Mouse (Mus musculus) forelimb bud, embryonic 11.5 days (tissue): ENCODE measurements around the gene Fstl1.

Source experiments
- DNase-seq: peaks from one replicate; pipeline ENCODE4 v3.0.0-alpha.2; 2012; ENCODE audit warnings: low read depth, low spot score

Gene Fstl1

GRCm38 (mm10) chr16:37823949-37824348 lies 47.3 kb downstream of the Fstl1 start:
- no peak for DNase-seq

DNA sequence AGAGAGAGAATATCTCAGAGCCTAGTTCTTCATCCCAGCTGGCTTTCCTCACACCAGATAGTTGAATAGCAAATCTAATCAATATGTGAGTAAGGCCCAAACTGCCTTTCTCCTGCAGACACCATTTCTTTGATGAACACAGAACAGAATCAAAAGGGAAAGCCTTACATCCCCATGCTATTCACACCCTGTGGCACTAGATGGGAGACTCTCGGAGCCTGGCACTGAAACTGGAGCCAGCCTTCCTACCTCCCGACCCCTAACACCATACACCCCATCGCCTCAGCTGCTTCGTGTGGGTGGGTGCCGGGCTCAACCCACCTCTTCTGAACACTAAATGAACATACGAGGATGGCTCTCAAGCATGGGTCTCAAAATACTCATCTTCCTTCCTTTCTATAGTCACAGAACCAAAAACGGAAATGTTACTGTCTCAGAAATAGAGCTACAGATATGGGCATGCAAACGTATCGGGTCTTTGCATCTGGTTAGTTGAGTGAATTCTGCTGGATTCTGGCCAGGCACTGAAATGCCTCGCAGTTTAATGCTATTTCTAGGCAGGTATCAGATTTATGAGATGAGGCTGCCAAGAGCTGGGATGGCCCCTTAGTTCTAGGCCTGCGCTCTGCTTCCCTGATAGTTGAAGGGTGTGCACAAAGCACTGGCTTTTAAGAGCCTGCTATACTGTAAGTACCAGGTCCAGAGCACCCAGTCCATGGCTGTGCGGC lies 48.3 kb downstream of the Fstl1 start:
- DNase-seq, result no peak

GRCm38 (mm10) chr16:37826286-37826685 lies 49.6 kb downstream of the Fstl1 start:
- no peak for DNase-seq

DNA sequence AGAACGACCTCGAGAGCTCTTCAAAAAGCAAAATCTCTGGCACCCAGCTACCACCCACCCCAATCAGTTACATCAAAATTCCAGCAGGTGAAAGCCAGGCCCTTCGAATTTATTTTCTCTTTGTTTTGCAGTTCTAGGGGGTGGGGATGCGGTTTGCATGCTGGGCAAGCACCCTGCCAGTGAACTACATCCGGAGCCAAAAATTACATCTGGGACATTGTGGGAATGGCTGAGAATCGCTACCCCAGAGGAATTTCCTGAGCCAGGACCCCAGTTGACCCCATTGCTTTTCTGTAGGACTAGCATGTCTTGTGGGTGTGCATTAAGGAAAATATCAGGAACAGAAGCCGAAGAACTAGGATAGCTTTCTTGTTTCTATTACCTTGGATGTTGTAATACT lies 54.4 kb downstream of the Fstl1 start:
- no peak for DNase-seq

DNA sequence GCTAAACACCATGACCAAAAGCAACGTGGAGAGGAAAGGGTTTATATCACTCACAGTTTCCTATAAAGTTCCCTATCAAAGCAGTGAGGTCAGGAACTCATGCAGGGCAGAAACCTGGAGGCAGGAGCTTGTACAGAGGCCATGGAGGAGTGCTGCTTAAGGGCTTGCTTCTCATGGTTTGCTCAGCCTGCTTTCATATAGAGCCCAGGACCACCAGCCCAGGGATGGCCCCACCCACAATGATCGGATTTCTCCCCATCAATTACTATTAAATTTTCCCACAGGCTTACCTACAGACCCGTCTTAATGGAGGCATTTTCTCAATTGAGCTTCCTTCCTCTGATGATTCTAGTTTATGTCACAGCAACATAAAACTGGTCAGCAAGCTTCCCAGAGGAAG lies 60.9 kb downstream of the Fstl1 start:
- no peak for DNase-seq

DNA sequence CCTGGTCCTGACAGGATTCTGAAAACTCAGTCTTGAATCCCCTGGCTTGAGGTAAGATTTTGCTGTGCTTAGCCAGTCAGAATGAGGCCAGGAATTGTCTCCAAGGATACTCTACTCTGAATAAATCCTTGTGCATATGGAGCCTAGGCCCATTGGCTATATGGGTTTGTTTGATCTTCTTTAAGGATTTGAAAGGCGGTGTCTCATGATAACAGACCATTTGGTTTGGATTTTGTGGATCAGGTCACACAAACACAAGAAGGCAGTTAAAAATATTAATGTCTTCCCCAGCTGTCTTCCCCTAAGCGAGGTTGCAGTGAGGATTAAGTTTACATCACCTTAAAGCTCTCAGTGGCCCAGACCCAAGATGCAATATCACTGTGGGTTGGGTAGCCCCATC lies 65.8 kb downstream of the Fstl1 start:
- DNase-seq, result no peak

DNA sequence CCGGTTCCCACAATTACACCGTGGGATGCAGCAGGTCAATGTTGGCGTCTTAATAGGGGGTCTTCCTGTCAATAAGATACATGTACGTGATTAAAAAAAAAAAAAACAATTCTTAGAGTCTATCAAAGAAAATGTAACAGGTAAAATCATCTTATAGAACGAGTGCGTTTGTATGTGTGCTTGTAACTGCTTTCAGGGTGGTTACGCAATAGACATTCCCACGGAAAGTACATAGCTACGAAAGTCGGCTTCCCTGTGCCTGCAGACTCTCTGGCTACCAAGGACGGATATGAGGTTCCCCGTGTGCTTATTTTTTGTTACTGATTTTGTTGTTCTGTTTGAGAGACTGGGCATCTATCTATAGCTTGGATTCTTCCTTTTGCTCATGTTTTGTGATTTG lies 67.1 kb downstream of the Fstl1 start:
- DNase-seq, result no peak

DNA sequence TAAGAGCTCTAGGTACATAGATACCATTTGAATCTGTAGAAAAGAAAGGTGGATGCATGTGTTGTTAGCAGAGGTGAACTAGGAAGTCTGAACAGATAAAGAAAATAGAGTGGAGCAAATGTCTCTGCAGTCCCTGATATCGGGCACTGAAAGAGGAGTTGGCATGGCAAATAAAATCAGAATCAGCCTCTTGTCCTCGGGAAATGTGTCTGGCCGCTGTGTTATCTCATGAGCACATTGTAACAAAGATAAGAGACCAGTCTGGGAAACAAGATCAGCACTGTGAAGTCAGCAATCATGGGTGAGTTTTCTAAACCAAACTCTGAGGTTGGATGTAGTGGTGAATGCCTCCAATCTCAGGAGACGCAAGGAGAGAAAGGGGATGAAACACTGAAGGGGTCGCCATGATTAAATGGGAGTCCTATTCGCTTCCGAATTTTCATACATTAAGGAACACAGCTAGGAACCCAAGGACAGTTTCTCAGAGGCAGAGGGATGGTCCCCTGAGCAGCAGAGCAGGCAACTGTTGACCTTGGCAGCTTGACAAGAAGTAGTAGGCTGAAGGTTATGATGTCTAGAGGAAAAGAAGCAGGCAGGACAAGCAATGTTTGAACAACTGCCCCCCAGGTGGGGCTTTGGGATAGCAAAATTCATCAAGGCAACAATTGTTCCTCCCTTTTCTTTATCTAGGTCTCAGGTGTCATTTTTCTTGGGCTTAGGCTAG lies 68.7 kb downstream of the Fstl1 start:
- no peak for DNase-seq

- no peak for DNase-seq
These were observed 70.4 kb downstream of the Fstl1 start for GRCm38 (mm10) chr16:37847081-37847480.

DNA sequence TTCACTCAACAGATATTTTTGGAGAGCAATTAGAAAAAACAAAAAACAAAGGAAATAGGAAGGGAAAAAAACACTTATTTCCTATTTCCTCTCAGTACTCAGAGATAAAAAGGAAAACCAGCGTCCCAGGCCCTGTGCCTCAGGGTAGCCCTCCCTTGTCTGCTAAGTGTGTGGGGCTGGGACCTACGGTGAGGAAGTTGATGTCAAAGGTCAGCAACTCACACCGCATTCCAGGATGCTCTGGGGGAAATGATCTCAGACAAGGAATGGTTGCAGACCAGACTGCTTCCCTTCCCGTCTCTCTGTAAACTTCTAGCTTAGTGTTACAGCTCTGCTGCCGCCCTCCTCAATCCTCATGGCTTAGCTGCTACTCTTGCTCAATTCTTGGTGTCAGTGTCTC lies 74.7 kb downstream of the Fstl1 start:
- DNase-seq, result peak; percentile 36

DNA sequence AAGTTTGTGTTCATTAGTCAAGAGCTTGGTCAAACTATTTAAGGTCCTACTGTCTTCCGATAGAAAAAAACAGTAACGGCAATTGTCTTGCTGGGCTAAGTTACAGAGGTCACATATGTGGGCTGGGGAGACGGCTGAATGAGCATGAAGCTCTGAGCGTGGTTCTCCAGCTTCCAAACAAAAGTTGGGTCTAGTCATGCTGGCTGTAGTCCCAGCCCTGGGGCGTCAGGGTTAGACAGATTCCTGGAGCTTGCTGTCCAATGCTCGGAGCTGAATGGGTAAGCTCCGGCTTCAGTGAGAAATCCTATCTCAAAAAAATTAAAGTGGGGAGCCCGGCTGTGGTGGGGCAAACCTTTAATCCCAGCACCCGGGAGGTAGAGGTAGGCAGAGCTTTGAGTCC lies 76.6 kb downstream of the Fstl1 start:
- no peak for DNase-seq

DNA sequence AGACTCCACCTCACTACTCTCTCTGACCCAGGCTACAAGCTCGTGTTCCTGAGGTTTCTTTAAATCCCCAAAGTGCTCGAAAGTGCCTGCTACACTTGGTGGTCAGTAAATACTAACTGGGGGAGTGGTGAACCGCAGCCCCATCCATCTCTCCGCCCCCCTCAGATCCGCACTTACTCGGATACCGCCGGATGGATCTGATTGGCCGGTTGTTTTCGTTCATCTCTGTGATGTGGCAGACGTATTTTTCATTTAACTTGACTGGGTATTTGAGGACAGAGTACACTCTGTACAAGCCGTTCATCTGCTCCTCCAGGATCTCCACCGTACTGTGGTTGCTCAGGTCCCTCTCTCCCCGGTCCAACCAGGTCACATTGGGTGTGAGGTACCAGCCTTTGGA lies 77.4 kb downstream of the Fstl1 start:
- no peak for DNase-seq

- DNase-seq, result no peak
These were observed 77.9 kb downstream of the Fstl1 start for GRCm38 (mm10) chr16:37854593-37854992.

DNA sequence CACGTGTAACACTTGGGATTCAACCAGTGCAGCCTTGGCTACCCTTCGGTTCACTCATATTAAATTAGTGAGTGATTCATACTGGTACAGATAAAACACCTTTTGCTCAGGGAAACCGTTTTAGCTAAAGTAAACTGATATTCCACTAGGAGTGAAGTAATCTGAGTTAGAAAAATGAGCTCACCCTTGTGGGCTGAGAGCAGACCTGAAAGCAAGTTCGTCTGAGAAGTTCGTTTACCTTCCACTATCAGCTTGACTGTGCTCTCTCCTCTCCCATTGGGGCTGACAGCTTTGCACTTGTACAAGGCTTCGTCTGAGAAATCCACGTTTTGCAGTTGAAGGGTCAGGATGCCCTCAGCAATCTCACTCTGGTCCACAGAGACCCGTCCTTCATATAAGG lies 78.9 kb downstream of the Fstl1 start:
- DNase-seq, result no peak

DNA sequence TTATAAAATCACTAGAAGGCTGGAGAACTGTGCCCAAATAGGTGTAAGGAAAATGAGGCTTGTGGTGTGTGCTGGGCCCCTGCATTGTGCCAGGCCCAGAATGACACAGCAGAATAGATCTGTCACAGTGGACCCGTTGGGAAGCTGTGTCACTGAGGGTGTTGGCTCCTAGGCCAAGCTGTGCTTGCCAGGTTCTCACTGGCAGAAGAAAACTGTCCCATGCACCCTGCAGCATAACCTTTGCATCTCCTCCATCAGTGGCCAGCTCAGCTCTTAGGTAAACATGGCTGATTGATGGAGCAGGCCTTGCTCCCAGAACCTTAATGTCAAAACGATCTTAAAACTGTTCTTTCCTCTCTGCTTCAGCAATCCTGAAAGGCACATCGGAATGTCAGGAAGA lies 79.7 kb downstream of the Fstl1 start:
- no peak for DNase-seq

GRCm38 (mm10) chr16:37857495-37857894 lies 80.8 kb downstream of the Fstl1 start:
- DNase-seq, result no peak

- no peak for DNase-seq
These were observed 83.5 kb downstream of the Fstl1 start for GRCm38 (mm10) chr16:37860213-37860612.

DNA sequence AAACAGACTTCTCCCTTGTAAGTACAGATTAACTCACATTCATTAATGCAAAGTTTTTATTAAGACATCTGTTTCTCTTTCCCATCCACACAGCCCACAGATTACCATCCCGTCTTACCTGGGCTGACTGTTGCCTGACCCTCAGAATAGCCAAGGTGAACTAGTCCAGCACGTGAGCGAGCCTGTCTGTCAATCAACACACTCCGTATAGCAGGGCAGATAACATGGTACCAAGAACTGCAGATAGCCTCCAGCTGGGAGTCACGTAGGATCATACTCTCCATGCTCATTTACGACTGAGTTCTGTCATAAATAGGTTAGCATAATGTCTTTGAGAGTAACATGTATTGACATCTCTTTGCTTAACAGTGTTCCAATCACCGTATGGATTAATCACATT lies 84.4 kb downstream of the Fstl1 start, which contains the start of gene Gm36028:
TSS of gene Gm36028 (minus strand) at position 118 of the 400 bp plus-strand sequence.
- DNase-seq, result no peak

DNA sequence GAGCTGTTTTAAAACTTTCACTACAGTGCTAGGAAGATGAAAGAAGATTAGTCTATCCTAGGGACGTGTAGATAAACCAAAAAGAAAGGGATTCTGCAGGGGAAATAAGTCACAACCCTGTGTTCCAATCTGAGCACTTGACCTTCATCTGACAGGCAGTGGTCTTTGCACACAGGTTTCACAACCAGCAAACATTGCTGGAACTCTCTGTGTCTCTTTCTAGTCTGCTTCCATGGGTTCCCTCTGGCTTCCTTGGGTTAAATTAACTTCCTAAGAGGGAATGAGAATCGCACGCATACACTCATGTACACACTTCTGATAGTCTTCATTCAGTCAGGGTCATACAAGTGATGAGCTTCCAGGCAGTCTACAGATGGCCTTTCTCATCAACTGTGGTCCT lies 87.2 kb downstream of the Fstl1 start:
- no peak for DNase-seq

DNA sequence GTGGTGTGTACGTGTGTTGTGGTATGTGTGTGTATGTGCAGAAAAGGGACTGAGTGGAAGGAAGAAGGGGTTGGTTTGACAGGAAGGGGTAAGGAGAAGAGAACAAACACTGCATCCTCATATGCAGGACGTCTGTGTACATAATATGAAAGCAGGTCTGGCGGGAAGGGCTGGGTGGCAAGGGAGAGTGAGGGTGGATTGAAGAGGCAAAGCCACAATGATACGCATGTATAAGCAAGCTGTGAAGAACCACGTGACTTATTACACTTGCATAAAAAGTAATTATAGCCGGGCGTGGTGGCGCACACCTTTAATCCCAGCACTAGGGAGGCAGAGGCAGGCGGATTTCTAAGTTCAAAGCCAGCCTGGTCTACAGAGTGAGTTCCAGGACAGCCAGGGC lies 89.2 kb downstream of the Fstl1 start:
- no peak for DNase-seq

- peak; percentile 79 for DNase-seq
These were observed 91.3 kb downstream of the Fstl1 start, which contains the start of gene Lrrc58 for GRCm38 (mm10) chr16:37867791-37868505. Lrrc58 (plus strand) TSS chr16:37868389.
